Mouse (Mus musculus) liver, embryonic 16.5 days (tissue): ENCODE measurements at regions not wholly inside any gene's neighbourhood (a gene's known extent, or its start where the extent isn't known, plus 50 kb on each side); places are given as distances from the start of the nearest gene placed in this dataset.

Experiments
- ATAC-seq: fragments of 200-750 bp; cut with Nextera tagmentation; 2 replicates; pipeline ENCODE4 v1.8.0; 2017; ENCODE audit warnings: low read depth, mild to moderate bottlenecking, moderate number of reproducible peaks, moderate library complexity
- H3K27ac ChIP-seq: fragments of 300-500 bp; sonication (generic); 2 replicates; pipeline ENCODE4 v1.5.1; 2014; ENCODE audit warnings: mild to moderate bottlenecking, low read length
- H3K27me3 ChIP-seq: fragments of 300-500 bp; sonication (generic); 2 replicates; pipeline ENCODE4 v1.6.1; 2014; ENCODE audit warnings: low read depth, low read length, mixed read lengths; ENCODE audit not compliant: control insufficient read depth, insufficient read depth
- H3K36me3 ChIP-seq: fragments of 300-500 bp; sonication (generic); 2 replicates; pipeline ENCODE4 v1.6.1; 2014; ENCODE audit warnings: mild to moderate bottlenecking; ENCODE audit not compliant: control insufficient read depth, insufficient read depth
- H3K4me1 ChIP-seq: fragments of 300-500 bp; sonication (generic); 2 replicates; pipeline ENCODE4 v1.6.1; 2014; ENCODE audit warnings: low read depth, low read length, mixed read lengths; ENCODE audit not compliant: control insufficient read depth
- H3K4me2 ChIP-seq: fragments of 300-500 bp; sonication (generic); 2 replicates; pipeline ENCODE4 v1.6.1; 2014; ENCODE audit warnings: low read depth, low read length, mixed read lengths
- H3K4me3 ChIP-seq: fragments of 300-500 bp; sonication (generic); 2 replicates; pipeline ENCODE4 v1.5.1; 2014; ENCODE audit warnings: low read depth, mild to moderate bottlenecking, low read length
- H3K9ac ChIP-seq: fragments of 300-500 bp; sonication (generic); 2 replicates; pipeline ENCODE4 v1.6.1; 2014; ENCODE audit warnings: low read depth, low read length
- H3K9me3 ChIP-seq: fragments of 300-500 bp; sonication (generic); replicated peaks from 2 replicates; pipeline ENCODE4 v1.6.1; 2016; ENCODE audit warnings: low read length; ENCODE audit not compliant: control insufficient read depth
- WGBS: fragments of 180-500 bp; shearing (Covaris S2); extraction: QIAGEN DNeasy Blood & Tissue Kit; methylation state at CpG from one replicate; pipeline ENCODE4 v1.1.7; 2014; ENCODE audit not compliant: insufficient replicate concordance; 5-methylcytosine and 5-hydroxymethylcytosine counted together

DNA sequence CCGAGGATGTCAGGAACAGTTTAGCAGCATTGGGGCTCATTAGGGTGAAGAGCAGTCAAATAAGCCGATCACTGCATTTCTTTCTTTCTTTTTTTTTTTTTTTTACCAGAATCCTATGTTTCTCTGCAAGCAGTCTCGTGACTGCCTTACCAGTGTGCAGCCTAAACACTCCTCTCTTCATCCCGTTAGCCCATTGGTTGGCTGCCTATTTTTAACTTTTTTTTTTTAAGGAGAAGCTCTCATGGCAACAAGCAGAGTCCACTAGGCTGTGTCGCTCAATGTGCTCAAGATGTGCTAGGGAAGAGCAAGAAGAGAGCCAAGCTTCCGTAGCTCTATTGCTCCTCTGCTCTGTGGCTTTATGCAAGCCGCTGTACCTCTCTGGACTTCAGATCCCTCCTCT, 112.7 kb upstream of the Gm26657 start:
- H3K36me3 ChIP-seq: no peaks in the 10 kb centered on the region
- no peaks in the 10 kb centered on the region for H3K9me3 ChIP-seq
- no peaks in the 10 kb centered on the region for H3K27me3 ChIP-seq
- ATAC-seq: no peak
- 61% methylated on average over 7 of the region's 7 CpGs for WGBS
- H3K4me3 ChIP-seq: no peak overlapping the region
- no peak overlapping the region for H3K9ac ChIP-seq
- no peak overlapping the region for H3K4me2 ChIP-seq
- no peaks in the 10 kb centered on the region for H3K4me1 ChIP-seq
- H3K27ac ChIP-seq: no peak overlapping the region

DNA sequence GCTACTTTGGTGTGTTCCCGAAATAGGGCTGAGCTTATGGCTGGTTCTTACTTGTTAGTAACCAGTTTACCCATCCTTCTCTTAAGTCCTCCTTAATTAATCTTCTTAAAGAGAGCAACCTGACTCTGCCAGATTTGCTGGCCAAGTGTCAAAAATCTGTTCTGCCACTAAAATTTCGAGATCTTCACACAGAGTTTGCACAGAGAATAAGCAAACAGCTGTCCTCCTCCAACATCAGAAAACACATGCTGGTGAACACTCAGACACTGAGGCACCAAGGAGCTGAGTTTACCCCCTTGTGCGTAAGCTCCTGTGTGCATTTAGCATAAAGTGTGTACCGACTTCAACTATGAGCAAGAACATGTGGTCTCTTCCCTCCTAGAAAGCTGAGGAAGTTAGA, 118.1 kb upstream of the Gm26657 start:
- Histone ChIP-seq H3K4me2 (no peak overlapping the region), H3K9ac (no peak overlapping the region), H3K27ac (no peak overlapping the region), H3K4me3 (no peak overlapping the region), H3K27me3 (no peaks in the 10 kb centered on the region), H3K4me1 (no peaks in the 10 kb centered on the region), H3K9me3 (no peaks in the 10 kb centered on the region), H3K36me3 (no peaks in the 10 kb centered on the region)
- WGBS: 50% methylated on average over 4 of the region's 4 CpGs
- no peak for ATAC-seq

GRCm38 (mm10) chr4:56621356-56621755, 118.5 kb upstream of the Gm26657 start:
- Histone ChIP-seq H3K9me3 (no peaks in the 10 kb centered on the region), H3K27me3 (no peaks in the 10 kb centered on the region), H3K9ac (no peak overlapping the region), H3K36me3 (no peaks in the 10 kb centered on the region), H3K27ac (no peak overlapping the region), H3K4me2 (no peak overlapping the region), H3K4me1 (no peaks in the 10 kb centered on the region), H3K4me3 (no peak overlapping the region)
- WGBS: 46% methylated on average over 1 of the region's 1 CpGs
- no peak for ATAC-seq

DNA sequence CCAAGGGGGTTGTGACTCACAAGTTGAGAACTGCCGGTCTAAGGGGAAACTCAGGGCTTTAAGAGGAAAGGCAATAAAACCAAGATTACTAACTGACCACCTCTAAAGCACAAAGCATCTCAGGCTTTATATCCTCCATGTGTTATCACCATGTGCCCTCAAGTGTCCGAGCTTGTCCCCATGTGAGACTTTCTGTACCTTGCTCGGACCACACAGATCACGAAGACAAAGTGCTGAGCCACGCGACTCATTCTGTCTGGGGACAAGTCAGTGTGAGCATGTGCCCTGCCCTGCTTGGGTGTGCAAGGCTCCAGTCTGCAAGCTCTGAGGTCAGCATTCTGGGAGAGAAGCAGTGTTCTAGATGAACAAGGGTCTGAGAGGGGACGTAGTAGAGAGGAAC, 119.2 kb upstream of the Gm26657 start:
- Histone ChIP-seq H3K36me3 (no peaks in the 10 kb centered on the region), H3K9ac (no peak overlapping the region), H3K27ac (no peak overlapping the region), H3K4me3 (no peak overlapping the region), H3K4me2 (no peak overlapping the region), H3K9me3 (no peaks in the 10 kb centered on the region), H3K27me3 (no peaks in the 10 kb centered on the region), H3K4me1 (no peaks in the 10 kb centered on the region)
- WGBS: 70% methylated on average over 7 of the region's 7 CpGs
- ATAC-seq: no peak

GRCm38 (mm10) chr4:56619803-56620202, 120.1 kb upstream of the Gm26657 start:
- Histone ChIP-seq H3K9ac (no peak overlapping the region), H3K27me3 (no peaks in the 10 kb centered on the region), H3K27ac (no peak overlapping the region), H3K4me3 (no peak overlapping the region), H3K9me3 (no peaks in the 10 kb centered on the region), H3K4me2 (no peak overlapping the region), H3K4me1 (no peaks in the 10 kb centered on the region), H3K36me3 (no peaks in the 10 kb centered on the region)
- ATAC-seq: no peak

DNA sequence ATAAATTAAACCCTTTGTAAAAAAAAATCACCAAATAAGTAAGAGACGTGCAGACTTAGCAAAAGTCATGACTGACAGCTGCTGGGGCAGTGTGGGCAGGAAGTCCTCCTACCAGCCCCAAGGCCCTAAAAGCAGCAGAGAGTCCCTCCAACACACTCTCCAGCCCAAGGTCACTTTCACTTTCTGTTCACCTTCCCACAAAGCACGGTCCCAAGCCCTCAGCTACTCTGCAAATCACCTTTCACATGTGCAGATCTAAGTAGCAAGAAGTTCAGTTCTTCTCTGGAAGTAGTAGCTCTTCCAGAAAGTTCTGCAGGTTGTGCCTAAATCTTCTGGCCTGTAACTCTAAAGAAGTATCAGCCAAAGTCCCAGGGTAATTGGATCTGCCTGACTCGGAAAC, 120.8 kb upstream of the Gm26657 start:
- Histone ChIP-seq H3K4me1 (no peaks in the 10 kb centered on the region), H3K27me3 (no peaks in the 10 kb centered on the region), H3K27ac (no peak overlapping the region), H3K36me3 (no peaks in the 10 kb centered on the region), H3K4me2 (no peak overlapping the region), H3K4me3 (no peak overlapping the region), H3K9ac (no peak overlapping the region), H3K9me3 (no peaks in the 10 kb centered on the region)
- ATAC-seq: no peak
- WGBS: 40% methylated on average over 3 of the region's 3 CpGs

GRCm38 (mm10) chr4:56618433-56618832, 121.4 kb upstream of the Gm26657 start:
- 53% methylated on average over 5 of the region's 5 CpGs for WGBS
- no peak overlapping the region for H3K4me3 ChIP-seq
- no peaks in the 10 kb centered on the region for H3K27me3 ChIP-seq
- H3K4me1 ChIP-seq: no peaks in the 10 kb centered on the region
- H3K27ac ChIP-seq: no peak overlapping the region
- no peaks in the 10 kb centered on the region for H3K9me3 ChIP-seq
- no peak for ATAC-seq
- H3K9ac ChIP-seq: no peak overlapping the region
- H3K36me3 ChIP-seq: no peaks in the 10 kb centered on the region
- H3K4me2 ChIP-seq: no peak overlapping the region

GRCm38 (mm10) chr4:56617661-56618360, 122.1 kb upstream of the Gm26657 start:
- ATAC-seq: no peak
- no peaks in the 10 kb centered on the region for H3K4me1 ChIP-seq
- no peaks in the 10 kb centered on the region for H3K36me3 ChIP-seq
- no peak overlapping the region for H3K4me2 ChIP-seq
- no peaks in the 10 kb centered on the region for H3K9me3 ChIP-seq
- H3K27me3 ChIP-seq: no peaks in the 10 kb centered on the region
- 63% methylated on average over 10 of the region's 10 CpGs for WGBS
- H3K27ac ChIP-seq: no peak overlapping the region
- H3K9ac ChIP-seq: no peak overlapping the region
- H3K4me3 ChIP-seq: no peak overlapping the region

GRCm38 (mm10) chr4:56612325-56612724, 127.5 kb upstream of the Gm26657 start:
- H3K4me3 ChIP-seq: no peak overlapping the region
- ATAC-seq: no peak
- H3K9ac ChIP-seq: no peak overlapping the region
- H3K9me3 ChIP-seq: no peaks in the 10 kb centered on the region
- H3K4me2 ChIP-seq: no peak overlapping the region
- WGBS: 49% methylated on average over 4 of the region's 4 CpGs
- no peaks in the 10 kb centered on the region for H3K4me1 ChIP-seq
- no peaks in the 10 kb centered on the region for H3K36me3 ChIP-seq
- no peaks in the 10 kb centered on the region for H3K27me3 ChIP-seq
- no peak overlapping the region for H3K27ac ChIP-seq
